Mouse (Mus musculus) intestine, embryonic 15.5 days (tissue): ENCODE results near the gene Lhfp. TPM values are rescaled to one million over a fixed set of nuclear protein-coding genes. Genes with fewer than 3 reads are reported as not detected.

Experiments used
- ATAC-seq: fragments of 200-750 bp; cut with Nextera tagmentation; 2 replicates; pipeline ENCODE4 v1.8.0; 2017; ENCODE audit warnings: moderate TSS enrichment, moderate library complexity
- H3K27ac ChIP-seq: fragments of 300-500 bp; sonication (generic); 2 replicates; pipeline ENCODE4 v1.5.1; 2015; ENCODE audit warnings: mild to moderate bottlenecking, inconsistent platforms
- H3K27me3 ChIP-seq: fragments of 300-500 bp; sonication (generic); replicated peaks from 2 replicates; pipeline ENCODE4 v1.6.1; 2015; ENCODE audit warnings: inconsistent platforms
- H3K36me3 ChIP-seq: fragments of 300-500 bp; sonication (generic); 2 replicates; pipeline ENCODE4 v1.6.1; 2015; ENCODE audit warnings: inconsistent platforms
- H3K4me1 ChIP-seq: fragments of 300-500 bp; sonication (generic); replicated peaks from 2 replicates; pipeline ENCODE4 v1.6.1; 2015; ENCODE audit warnings: inconsistent platforms
- H3K4me2 ChIP-seq: fragments of 300-500 bp; sonication (generic); replicated peaks from 2 replicates; pipeline ENCODE4 v1.6.1; 2015; ENCODE audit warnings: mild to moderate bottlenecking, inconsistent platforms
- H3K4me3 ChIP-seq: fragments of 300-500 bp; sonication (generic); replicated peaks from 2 replicates; pipeline ENCODE4 v1.5.1; 2015; ENCODE audit warnings: inconsistent platforms
- H3K9ac ChIP-seq: fragments of 300-500 bp; sonication (generic); 2 replicates; pipeline ENCODE4 v1.6.1; 2015; ENCODE audit warnings: inconsistent platforms
- H3K9me3 ChIP-seq: fragments of 300-500 bp; sonication (generic); 2 replicates; pipeline ENCODE4 v1.6.1; 2016; ENCODE audit warnings: inconsistent platforms
- WGBS: fragments of 180-500 bp; shearing (Covaris S2); methylation state at CpG from one replicate; pipeline ENCODE4 v1.1.7; 2015; 5-methylcytosine and 5-hydroxymethylcytosine counted together
- polyA plus RNA-seq: library from polyadenylated mRNA; unstranded; fragments of >200 nt; fragmentation: Nextera tagmentation; extraction: Ambion mirVana; gene quantifications from 2 replicates; pipeline ENCODE4 v1.2.1, GENCODE M21; 2015

Gene Lhfp
- polyA plus RNA-seq, 1 experiment from 2014 or later: 41.0 TPM

DNA sequence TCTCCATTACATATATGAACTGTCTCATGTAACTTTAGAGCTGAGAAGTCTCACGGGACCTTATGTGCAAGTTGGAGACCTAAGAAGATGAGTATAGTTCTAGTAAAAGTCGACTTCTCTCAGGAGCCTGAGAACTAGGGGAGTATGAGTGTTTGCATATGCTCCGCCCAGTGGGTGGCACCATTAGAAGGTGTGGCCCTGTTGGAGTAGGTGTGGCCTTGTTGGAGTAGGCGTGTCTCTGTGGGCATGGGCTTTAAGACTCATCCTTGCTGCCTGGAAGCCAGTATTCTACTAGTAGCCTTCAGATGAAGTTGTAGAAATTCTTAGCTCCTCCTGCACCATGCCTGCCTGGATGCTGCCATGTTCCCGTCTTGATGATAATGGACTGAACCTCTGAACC lies 105.7 kb downstream of the Lhfp start:
- H3K9ac ChIP-seq: no peak overlapping the region
- H3K4me1 ChIP-seq: no peaks in the 10 kb centered on the region
- ATAC-seq: no peak
- H3K27ac ChIP-seq: no peak overlapping the region
- H3K36me3 ChIP-seq: no peaks in the 10 kb centered on the region
- H3K4me2 ChIP-seq: no peak overlapping the region
- no peak overlapping the region for H3K4me3 ChIP-seq
- WGBS: 92% methylated on average over 5 of the region's 5 CpGs
- H3K27me3 ChIP-seq: no peaks in the 10 kb centered on the region
- no peaks in the 10 kb centered on the region for H3K9me3 ChIP-seq

DNA sequence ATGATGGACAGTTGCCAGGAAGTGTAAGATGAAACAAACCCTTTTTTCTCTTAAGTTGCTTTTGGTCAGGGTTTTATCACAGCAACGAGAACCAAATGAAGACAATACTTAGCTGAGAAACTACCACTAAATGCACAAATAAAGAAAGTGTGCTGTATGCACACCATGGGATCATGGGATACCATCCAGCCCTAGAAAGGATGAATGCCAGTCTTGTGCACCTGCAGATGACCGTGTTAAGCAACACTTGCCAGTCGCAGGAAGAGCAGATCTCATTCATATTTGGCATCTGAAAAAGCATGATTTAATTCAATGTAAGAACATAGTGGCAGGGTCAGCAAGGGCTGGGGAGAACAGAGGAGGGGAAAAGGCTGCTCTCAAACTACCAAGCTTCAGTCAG lies 107.4 kb downstream of the Lhfp start:
- Histone ChIP-seq H3K27me3 (no peaks in the 10 kb centered on the region), H3K9ac (no peak overlapping the region), H3K4me3 (no peak overlapping the region), H3K9me3 (no peaks in the 10 kb centered on the region), H3K4me2 (no peak overlapping the region), H3K27ac (no peak overlapping the region), H3K4me1 (no peaks in the 10 kb centered on the region), H3K36me3 (no peaks in the 10 kb centered on the region)
- WGBS: 89% methylated on average over 3 of the region's 3 CpGs
- no peak for ATAC-seq

DNA sequence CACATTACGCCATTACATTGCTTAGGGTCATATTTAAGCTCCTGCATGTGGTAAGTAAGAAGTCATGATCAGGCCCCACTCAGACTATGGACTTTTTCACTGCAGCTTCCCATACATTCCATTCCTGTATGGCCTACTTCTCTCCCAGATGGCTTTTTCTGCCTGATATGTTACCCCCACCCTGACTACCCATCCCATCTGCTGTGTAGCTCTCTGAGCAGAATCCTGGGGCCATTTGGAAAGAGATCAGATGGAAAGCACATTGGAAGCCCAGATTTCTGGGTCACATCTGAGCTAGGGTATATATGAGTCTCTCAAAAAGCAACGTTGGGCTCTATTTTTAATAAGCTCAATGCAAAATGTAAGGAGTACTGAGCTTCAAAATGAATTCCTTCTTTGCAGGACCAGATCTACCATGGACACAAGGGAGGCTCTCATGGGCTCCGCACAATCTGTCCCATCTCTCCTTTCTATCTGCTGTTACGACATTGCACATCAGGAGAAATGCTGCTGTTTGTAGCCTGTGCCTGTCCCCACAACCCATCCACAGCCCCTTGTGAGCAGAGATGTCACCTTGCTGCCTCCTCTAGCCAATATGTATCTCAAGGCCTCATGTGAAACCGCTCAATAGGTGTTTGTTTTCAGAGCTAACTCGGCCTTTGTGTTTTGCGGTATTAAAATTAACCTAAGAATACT lies 108.4 kb downstream of the Lhfp start:
- H3K36me3 ChIP-seq: no peaks in the 10 kb centered on the region
- H3K9ac ChIP-seq: no peak overlapping the region
- no peak overlapping the region for H3K4me2 ChIP-seq
- H3K27me3 ChIP-seq: no peaks in the 10 kb centered on the region
- WGBS: 90% methylated on average over 7 of the region's 7 CpGs
- H3K4me3 ChIP-seq: no peak overlapping the region
- no peak overlapping the region for H3K27ac ChIP-seq
- no peaks in the 10 kb centered on the region for H3K9me3 ChIP-seq
- H3K4me1 ChIP-seq: no peaks in the 10 kb centered on the region
- ATAC-seq: no peak

DNA sequence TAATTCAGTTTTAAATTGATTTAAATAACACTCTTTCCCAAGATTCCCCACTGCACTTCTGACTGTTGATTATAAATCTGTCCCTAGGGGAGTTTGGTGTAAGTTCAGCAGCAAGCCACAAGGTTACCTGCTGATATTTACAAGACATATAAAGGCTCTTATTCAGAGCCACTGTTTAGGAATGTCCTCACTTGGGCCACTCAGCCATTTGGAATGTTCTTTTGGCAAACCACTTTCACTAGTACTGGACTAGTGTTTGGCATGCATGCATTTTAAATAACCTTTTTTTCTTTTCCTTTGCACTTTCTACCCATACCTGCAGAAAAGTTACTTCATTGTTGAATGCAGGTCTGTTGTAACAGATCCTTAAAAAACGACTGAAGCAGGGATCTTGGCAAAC lies 109.8 kb downstream of the Lhfp start:
- H3K27me3 ChIP-seq: no peaks in the 10 kb centered on the region
- no peak overlapping the region for H3K4me3 ChIP-seq
- H3K4me2 ChIP-seq: no peak overlapping the region
- no peaks in the 10 kb centered on the region for H3K4me1 ChIP-seq
- WGBS: 53% methylated on average over 1 of the region's 1 CpGs
- H3K9me3 ChIP-seq: no peaks in the 10 kb centered on the region
- H3K27ac ChIP-seq: no peak overlapping the region
- no peak overlapping the region for H3K9ac ChIP-seq
- no peak for ATAC-seq
- H3K36me3 ChIP-seq: no peaks in the 10 kb centered on the region

DNA sequence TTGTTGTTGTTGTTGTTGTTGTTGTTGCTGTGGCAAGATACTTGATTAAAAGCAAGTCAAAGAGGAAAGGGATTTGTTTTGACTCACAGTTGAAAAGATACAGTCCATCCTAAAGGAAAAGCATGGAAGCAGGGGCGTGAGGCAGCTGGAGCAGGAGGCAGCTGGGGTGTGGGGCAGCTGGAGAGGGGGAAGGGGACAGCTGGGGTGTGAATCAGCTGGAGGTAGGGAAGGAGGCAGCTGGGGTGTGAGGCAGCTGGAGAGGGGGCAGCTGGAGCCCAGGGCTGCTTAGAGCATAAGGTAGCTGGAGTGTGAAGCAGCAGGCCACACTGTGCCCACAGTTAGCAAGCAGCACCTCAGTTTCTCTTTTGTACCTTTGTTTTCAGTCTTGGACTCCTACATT lies 110.3 kb downstream of the Lhfp start:
- H3K9me3 ChIP-seq: no peaks in the 10 kb centered on the region

DNA sequence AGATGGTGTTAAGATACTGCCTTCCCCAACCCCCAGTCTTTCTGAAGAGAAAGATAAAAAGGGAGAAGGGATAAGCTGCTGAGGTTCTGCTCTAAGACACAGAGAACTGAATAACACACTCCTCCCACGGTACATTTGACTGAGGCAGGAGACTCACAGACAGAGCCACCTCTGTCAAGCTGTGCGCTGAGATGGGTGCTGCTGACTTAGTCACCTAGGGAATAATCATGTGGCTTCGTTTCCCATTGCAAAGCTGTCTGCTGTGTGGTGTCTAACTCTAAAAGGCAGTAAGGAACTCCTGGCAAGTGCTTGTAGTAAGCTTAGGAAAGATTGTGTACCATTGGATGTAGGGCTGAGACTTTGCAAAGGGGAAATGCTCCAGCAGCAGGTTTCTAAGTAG lies 120.6 kb downstream of the Lhfp start:
- no peak overlapping the region for H3K27ac ChIP-seq
- no peaks in the 10 kb centered on the region for H3K27me3 ChIP-seq
- H3K4me1 ChIP-seq: no peaks in the 10 kb centered on the region
- H3K36me3 ChIP-seq: no peaks in the 10 kb centered on the region
- WGBS: 84% methylated on average over 3 of the region's 3 CpGs
- no peak for ATAC-seq
- no peak overlapping the region for H3K9ac ChIP-seq
- no peak overlapping the region for H3K4me3 ChIP-seq
- no peak overlapping the region for H3K4me2 ChIP-seq
- H3K9me3 ChIP-seq: no peaks in the 10 kb centered on the region

More for the DNA sequence above, 110.3 kb downstream of the Lhfp start:
- H3K27ac ChIP-seq: no peak overlapping the region
- no peak overlapping the region for H3K4me2 ChIP-seq
- no peak overlapping the region for H3K4me3 ChIP-seq
- H3K9ac ChIP-seq: no peak overlapping the region
- H3K36me3 ChIP-seq: no peaks in the 10 kb centered on the region
- H3K4me1 ChIP-seq: no peaks in the 10 kb centered on the region
- ATAC-seq: no peak
- no peaks in the 10 kb centered on the region for H3K27me3 ChIP-seq
- 67% methylated on average over 1 of the region's 1 CpGs for WGBS

DNA sequence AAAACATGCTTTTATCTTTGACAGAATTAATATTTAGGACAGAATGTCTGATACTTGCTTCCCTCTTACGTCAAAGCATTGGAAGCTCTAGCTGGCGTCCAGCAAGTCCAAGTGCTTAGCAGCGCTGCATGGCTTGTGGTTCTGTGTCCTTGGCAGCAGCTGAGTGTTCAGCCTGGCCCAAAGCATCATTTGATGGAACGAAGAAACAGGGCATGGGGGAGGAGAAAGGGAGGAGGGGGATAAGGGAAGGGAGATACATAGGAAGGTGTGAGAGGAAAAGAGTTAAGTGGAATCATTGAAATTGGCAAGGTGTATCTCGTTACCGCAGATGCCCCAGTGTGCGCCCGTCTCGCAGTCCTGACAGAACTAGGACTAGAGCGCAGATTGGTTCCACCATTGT lies 124.0 kb downstream of the Lhfp start:
- no peaks in the 10 kb centered on the region for H3K9me3 ChIP-seq
- no peaks in the 10 kb centered on the region for H3K4me1 ChIP-seq
- H3K36me3 ChIP-seq: no peaks in the 10 kb centered on the region
- no peak overlapping the region for H3K4me2 ChIP-seq
- H3K9ac ChIP-seq: no peak overlapping the region
- 84% methylated on average over 10 of the region's 10 CpGs for WGBS
- no peak overlapping the region for H3K27ac ChIP-seq
- no peaks in the 10 kb centered on the region for H3K27me3 ChIP-seq
- no peak for ATAC-seq
- H3K4me3 ChIP-seq: no peak overlapping the region

DNA sequence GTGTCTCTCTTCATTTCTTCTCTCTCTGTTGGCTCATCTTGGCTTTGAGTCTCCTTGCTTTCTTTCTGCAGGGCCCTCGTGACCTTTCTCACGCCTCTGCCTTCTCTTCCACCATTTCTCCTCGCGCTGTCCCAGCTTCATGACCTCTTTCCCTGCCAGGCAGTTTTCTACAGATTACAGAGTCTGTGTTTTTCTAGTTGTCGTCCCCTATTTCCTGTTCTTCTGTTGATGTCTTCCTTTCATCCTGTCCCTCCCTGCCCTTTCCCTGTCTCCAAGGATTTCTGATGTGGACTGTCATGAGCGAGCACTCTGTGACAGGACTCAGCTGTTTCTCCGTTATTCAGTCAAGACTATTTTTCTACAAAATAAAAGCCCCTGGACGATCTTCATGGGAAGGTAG lies 124.7 kb downstream of the Lhfp start:
- Histone ChIP-seq H3K4me3 (no peak overlapping the region), H3K4me1 (no peaks in the 10 kb centered on the region), H3K4me2 (no peak overlapping the region), H3K9me3 (no peaks in the 10 kb centered on the region), H3K9ac (no peak overlapping the region), H3K27ac (no peak overlapping the region), H3K36me3 (no peaks in the 10 kb centered on the region), H3K27me3 (no peaks in the 10 kb centered on the region)
- no peak for ATAC-seq
- WGBS: 30% methylated on average over 8 of the region's 8 CpGs

DNA sequence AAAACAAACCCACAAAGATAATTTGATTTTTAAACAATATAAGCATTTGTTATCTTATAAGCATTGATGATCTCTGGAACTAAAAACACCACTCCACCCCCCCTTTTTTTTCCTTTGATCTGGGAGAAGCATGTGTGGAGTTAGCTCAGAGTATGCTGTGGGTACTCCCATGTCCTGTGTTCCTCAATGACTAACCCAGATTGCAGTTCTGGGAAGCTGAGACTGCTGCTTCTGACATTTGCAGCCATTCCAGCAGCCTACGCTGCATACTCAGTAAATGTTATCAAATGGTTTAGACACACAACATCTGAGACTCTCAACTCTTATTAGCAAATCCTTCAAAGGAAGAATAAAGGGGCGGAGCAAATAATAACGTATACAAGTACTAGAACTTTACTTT lies 128.2 kb downstream of the Lhfp start:
- no peaks in the 10 kb centered on the region for H3K27me3 ChIP-seq
- no peak overlapping the region for H3K4me3 ChIP-seq
- no peak overlapping the region for H3K9ac ChIP-seq
- H3K4me1 ChIP-seq: no peaks in the 10 kb centered on the region
- H3K4me2 ChIP-seq: no peak overlapping the region
- no peak overlapping the region for H3K27ac ChIP-seq
- no peak for ATAC-seq
- 76% methylated on average over 3 of the region's 3 CpGs for WGBS
- no peaks in the 10 kb centered on the region for H3K9me3 ChIP-seq
- H3K36me3 ChIP-seq: no peaks in the 10 kb centered on the region

DNA sequence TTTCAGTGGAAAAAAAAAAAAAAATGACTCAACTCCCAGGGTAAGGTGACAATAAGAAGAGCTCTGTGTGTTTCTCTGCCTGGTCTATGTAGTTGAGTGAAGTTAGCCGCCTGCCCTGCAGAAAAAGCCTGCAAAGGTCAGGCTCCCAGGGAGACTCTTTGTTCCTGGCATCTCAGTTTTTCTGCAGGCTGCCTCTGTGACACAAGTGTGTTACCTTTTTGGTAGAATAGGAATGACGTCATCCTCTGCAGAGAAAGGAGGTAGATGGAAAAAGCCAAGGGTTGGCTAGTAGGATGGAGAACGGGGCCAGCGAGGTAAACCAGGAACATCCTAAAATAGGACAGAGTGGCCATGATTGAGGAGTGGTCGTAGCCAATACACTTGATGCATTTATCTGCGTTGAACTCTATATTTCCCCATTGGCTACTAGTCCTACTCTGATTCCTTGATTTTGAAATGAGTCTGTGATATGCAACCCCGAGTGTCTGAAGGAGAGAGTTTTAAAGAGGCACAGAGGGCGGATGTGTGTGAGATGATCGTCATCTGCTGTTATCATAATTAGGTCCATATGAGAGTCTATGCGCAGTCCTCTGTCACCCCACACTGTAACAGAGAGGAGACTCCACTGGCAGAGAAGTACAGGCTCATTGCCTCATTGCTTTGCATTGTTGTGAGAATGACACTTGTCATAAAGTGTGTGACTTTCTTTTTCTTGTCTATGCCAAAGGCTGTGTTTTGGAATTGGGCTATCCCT lies 132.2 kb downstream of the Lhfp start:
- no peak overlapping the region for H3K27ac ChIP-seq
- no peaks in the 10 kb centered on the region for H3K9me3 ChIP-seq
- H3K27me3 ChIP-seq: no peaks in the 10 kb centered on the region
- 90% methylated on average over 10 of the region's 10 CpGs for WGBS
- no peak overlapping the region for H3K4me2 ChIP-seq
- no peaks in the 10 kb centered on the region for H3K36me3 ChIP-seq
- no peak for ATAC-seq
- no peak overlapping the region for H3K9ac ChIP-seq
- no peak overlapping the region for H3K4me3 ChIP-seq
- no peaks in the 10 kb centered on the region for H3K4me1 ChIP-seq

DNA sequence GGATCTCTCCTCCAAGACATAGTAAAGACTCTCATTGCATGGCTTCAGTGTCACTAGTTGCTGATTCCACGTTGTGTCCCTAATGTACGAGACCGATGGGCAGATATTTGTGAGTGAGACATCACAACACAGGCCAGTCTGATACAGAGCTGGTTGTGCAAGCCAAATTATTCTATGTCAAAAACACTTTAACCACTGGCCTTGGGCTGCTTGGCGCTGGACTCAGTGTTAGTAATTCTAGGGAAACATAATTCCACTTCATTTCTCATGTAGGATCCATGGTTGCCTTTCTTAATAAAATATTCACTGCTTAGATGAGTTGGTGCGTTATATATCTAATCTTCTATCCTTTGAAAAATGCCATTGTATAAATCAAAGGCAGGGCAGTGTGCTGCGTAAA lies 138.6 kb downstream of the Lhfp start:
- H3K4me1 ChIP-seq: no peaks in the 10 kb centered on the region
- H3K4me2 ChIP-seq: no peak overlapping the region
- no peak overlapping the region for H3K9ac ChIP-seq
- no peaks in the 10 kb centered on the region for H3K9me3 ChIP-seq
- no peaks in the 10 kb centered on the region for H3K36me3 ChIP-seq
- no peak overlapping the region for H3K4me3 ChIP-seq
- no peak overlapping the region for H3K27ac ChIP-seq
- no peak for ATAC-seq
- WGBS: 79% methylated on average over 6 of the region's 6 CpGs
- no peaks in the 10 kb centered on the region for H3K27me3 ChIP-seq

DNA sequence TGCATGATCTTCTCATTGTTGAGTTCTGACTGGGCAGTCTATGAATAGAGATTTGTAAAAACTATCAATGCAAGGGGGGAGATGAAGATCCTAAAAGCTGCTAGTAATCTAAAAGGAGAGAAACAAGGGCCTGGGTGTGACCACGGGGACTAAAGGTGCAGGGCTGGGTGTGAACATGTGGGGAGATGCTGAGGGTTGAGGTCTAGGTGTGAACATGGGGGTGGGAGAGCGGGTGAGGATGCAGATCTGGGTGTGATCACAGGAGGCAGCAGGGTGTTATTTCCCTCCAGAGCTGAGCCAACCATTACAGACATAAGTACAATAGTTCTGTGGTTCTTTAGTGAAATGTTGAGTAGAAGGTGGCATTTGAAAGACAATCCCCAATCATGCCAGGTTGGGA lies 144.1 kb downstream of the Lhfp start:
- H3K4me3 ChIP-seq: no peak overlapping the region
- H3K9ac ChIP-seq: no peak overlapping the region
- no peak overlapping the region for H3K4me2 ChIP-seq
- no peaks in the 10 kb centered on the region for H3K27me3 ChIP-seq
- WGBS: 87% methylated on average over 2 of the region's 2 CpGs
- no peaks in the 10 kb centered on the region for H3K9me3 ChIP-seq
- no peaks in the 10 kb centered on the region for H3K36me3 ChIP-seq
- ATAC-seq: no peak
- H3K27ac ChIP-seq: no peak overlapping the region
- H3K4me1 ChIP-seq: no peaks in the 10 kb centered on the region

DNA sequence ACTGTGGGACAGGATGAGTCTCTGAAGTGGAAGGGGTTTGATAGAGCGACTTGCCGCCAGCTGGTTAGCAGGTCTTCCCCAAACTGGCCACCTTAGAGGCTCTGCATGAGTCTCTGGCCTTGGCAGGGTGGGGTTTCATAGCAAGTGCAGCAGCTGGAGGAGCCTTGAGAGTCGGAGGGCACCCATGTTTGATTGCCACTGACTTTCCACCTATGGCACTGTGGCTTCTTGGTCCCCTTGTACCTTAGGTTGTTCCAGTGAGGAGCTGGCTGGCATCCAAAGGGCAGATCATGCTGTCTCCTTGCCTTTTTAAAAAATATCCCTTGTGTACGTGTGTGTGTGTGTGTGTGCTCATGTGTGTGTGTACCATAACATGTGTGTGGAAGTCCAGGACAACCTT lies 152.1 kb downstream of the Lhfp start:
- no peaks in the 10 kb centered on the region for H3K9me3 ChIP-seq
- WGBS: 80% methylated on average over 4 of the region's 4 CpGs
- no peak overlapping the region for H3K9ac ChIP-seq
- ATAC-seq: no peak
- no peaks in the 10 kb centered on the region for H3K4me1 ChIP-seq
- H3K4me2 ChIP-seq: no peak overlapping the region
- H3K4me3 ChIP-seq: no peak overlapping the region
- no peaks in the 10 kb centered on the region for H3K36me3 ChIP-seq
- H3K27ac ChIP-seq: no peak overlapping the region
- H3K27me3 ChIP-seq: no peaks in the 10 kb centered on the region
